Mouse (Mus musculus): ENCODE data around the gene D3Ertd254e. TPM values are rescaled to one million over a fixed set of nuclear protein-coding genes. Genes with fewer than 3 reads are reported as not detected.

D3Ertd254e gene
- total RNA-seq, 2 experiments from 2014 or later, result 5.1 to 9.1 TPM

- no peak for DNase-seq
Observed at GRCm38 (mm10) chr3:36212758-36213157, 61.9 kb downstream of the D3Ertd254e start.

Other genes with a start within 250 kb of the D3Ertd254e start
- 10 to 100 TPM; 55.3 to 65.0 TPM for gene Dcun1d1, start 213.6 kb upstream of the D3Ertd254e start, total RNA-seq (2021)
- 10 to 100 TPM; 93.1 to 94.1 TPM for gene Mccc1, start 150.3 kb upstream of the D3Ertd254e start, total RNA-seq (2021)
- gene Ccdc144b, start 97.5 kb upstream of the D3Ertd254e start, total RNA-seq (2021), result under 1 TPM; 0.06 to 0.12 TPM
- 10 to 100 TPM; 56.7 to 64.7 TPM for gene Acad9, start 85.0 kb upstream of the D3Ertd254e start, total RNA-seq (2021)
- not detected for gene Qrfpr, start 71.3 kb downstream of the D3Ertd254e start, total RNA-seq (2021)